Mouse (Mus musculus) liver, adult 2 months (tissue): ENCODE data around the gene Tnfrsf21.

ENCODE experiments used
- CTCF ChIP-seq: fragments of 200-500 bp; IDR thresholded peaks from 2 replicates; pipeline ENCODE4 v1.5.1; 2011; ENCODE audit warnings: low read depth, low read length, control low read depth
- POLR2A ChIP-seq: fragments of 200-500 bp; IDR thresholded peaks from 2 replicates; pipeline ENCODE4 v1.6.1; 2011; ENCODE audit warnings: low read length, control low read depth; ENCODE audit not compliant: insufficient read depth; ENCODE audit errors: extremely low read depth

- TF ChIP-seq CTCF: no peak
- no peak for TF ChIP-seq POLR2A
These were observed 61.2 kb downstream of the Tnfrsf21 start for GRCm38 (mm10) chr17:43077540-43077939.
